Mouse (Mus musculus): ENCODE measurements at regions not wholly inside any gene's neighbourhood (a gene's known extent, or its start where the extent isn't known, plus 50 kb on each side); places are given as distances from the start of the nearest gene placed in this dataset.

GRCm38 (mm10) chr15:31138637-31139036, 85.5 kb upstream of the Dap start:
- H3K36me3 ChIP-seq (ENCODE audit: control insufficient read depth, insufficient read depth, low read length) = no peaks in the 10 kb centered on the region
- H3K27ac ChIP-seq = no peak overlapping the region
- intact Hi-C loops (cut with DNase I) = no loop called here
- no peak overlapping the region for H3K4me3 ChIP-seq
- TF ChIP-seq POLR2A (IDR thresholded peaks at IDR 0.05; ENCODE audit: insufficient read depth, low read depth, low read length) (no peak), EP300 (IDR thresholded peaks at IDR 0.05; ENCODE audit: insufficient read depth, low read depth, low read length) (no peak), CTCF (IDR thresholded peaks at IDR 0.05) (no peak)
- no peak for DNase-seq
- 78% methylated on average over 6 of the region's 6 CpGs for WGBS
- H3K9ac ChIP-seq (ENCODE audit: low read depth, low read length) = no peak overlapping the region
- no peaks in the 10 kb centered on the region for H3K27me3 ChIP-seq (ENCODE audit: control insufficient read depth, insufficient read depth, low read length)
- no peaks in the 10 kb centered on the region for H3K79me2 ChIP-seq (replicated peaks; ENCODE audit: control insufficient read depth, insufficient read depth, low read length)
- H3K4me1 ChIP-seq (ENCODE audit: control insufficient read depth, insufficient read depth, low read length) = no peaks in the 10 kb centered on the region

GRCm38 (mm10) chr15:31141750-31142149, 82.4 kb upstream of the Dap start:
- intact Hi-C loops (cut with DNase I) = no loop called here
- Histone ChIP-seq H3K4me1 (ENCODE audit: control insufficient read depth, insufficient read depth, low read length) (no peaks in the 10 kb centered on the region), H3K9ac (ENCODE audit: low read depth, low read length) (no peak overlapping the region), H3K27me3 (ENCODE audit: control insufficient read depth, insufficient read depth, low read length) (no peaks in the 10 kb centered on the region), H3K36me3 (ENCODE audit: control insufficient read depth, insufficient read depth, low read length) (no peaks in the 10 kb centered on the region), H3K79me2 (replicated peaks; ENCODE audit: control insufficient read depth, insufficient read depth, low read length) (no peaks in the 10 kb centered on the region), H3K4me3 (no peak overlapping the region), H3K27ac (no peak overlapping the region)
- no peak for DNase-seq
- 77% methylated on average over 4 of the region's 4 CpGs for WGBS
- TF ChIP-seq POLR2A (IDR thresholded peaks at IDR 0.05; ENCODE audit: insufficient read depth, low read depth, low read length) (no peak), CTCF (IDR thresholded peaks at IDR 0.05) (no peak), EP300 (IDR thresholded peaks at IDR 0.05; ENCODE audit: insufficient read depth, low read depth, low read length) (no peak)

GRCm38 (mm10) chr15:31148251-31149145, 75.6 kb upstream of the Dap start:
- WGBS = 88% methylated on average over 10 of the region's 10 CpGs
- intact Hi-C loops (cut with DNase I) = no loop called here
- H3K79me2 ChIP-seq (replicated peaks; ENCODE audit: control insufficient read depth, insufficient read depth, low read length) = no peaks in the 10 kb centered on the region

GRCm38 (mm10) chr15:31149855-31150254, 74.3 kb upstream of the Dap start:
- intact Hi-C loops (cut with DNase I) = loop anchor here (10.0 kb wide), 2 partner anchors 95 to 115 kb away; no protein-coding TSS in a partner anchor
- Histone ChIP-seq H3K27ac (no peak overlapping the region), H3K4me3 (no peak overlapping the region), H3K79me2 (replicated peaks; ENCODE audit: control insufficient read depth, insufficient read depth, low read length) (no peaks in the 10 kb centered on the region), H3K27me3 (ENCODE audit: control insufficient read depth, insufficient read depth, low read length) (no peaks in the 10 kb centered on the region), H3K36me3 (ENCODE audit: control insufficient read depth, insufficient read depth, low read length) (no peaks in the 10 kb centered on the region), H3K4me1 (ENCODE audit: control insufficient read depth, insufficient read depth, low read length) (no peaks in the 10 kb centered on the region), H3K9ac (ENCODE audit: low read depth, low read length) (no peak overlapping the region)
- WGBS = 62% methylated on average over 2 of the region's 2 CpGs
- DNase-seq = no peak
- TF ChIP-seq CTCF (IDR thresholded peaks at IDR 0.05) = no peak
- TF ChIP-seq EP300 (IDR thresholded peaks at IDR 0.05; ENCODE audit: insufficient read depth, low read depth, low read length) = no peak

More at GRCm38 (mm10) chr15:31148251-31149145, 75.6 kb upstream of the Dap start:
- no peak for DNase-seq
- H3K9ac ChIP-seq (ENCODE audit: low read depth, low read length) = no peak overlapping the region
- H3K4me1 ChIP-seq (ENCODE audit: control insufficient read depth, insufficient read depth, low read length) = no peaks in the 10 kb centered on the region
- H3K27me3 ChIP-seq (ENCODE audit: control insufficient read depth, insufficient read depth, low read length) = no peaks in the 10 kb centered on the region
- H3K4me3 ChIP-seq = no peak overlapping the region
- TF ChIP-seq EP300 (IDR thresholded peaks at IDR 0.05; ENCODE audit: insufficient read depth, low read depth, low read length) (no peak), POLR2A (IDR thresholded peaks at IDR 0.05; ENCODE audit: insufficient read depth, low read depth, low read length) (no peak), CTCF (IDR thresholded peaks at IDR 0.05) (no peak)
- no peak overlapping the region for H3K27ac ChIP-seq
- no peaks in the 10 kb centered on the region for H3K36me3 ChIP-seq (ENCODE audit: control insufficient read depth, insufficient read depth, low read length)

- intact Hi-C loops (cut with DNase I) = loop anchor here (1.0 to 10.0 kb wide), 3 partner anchors 96 to 224 kb away; no protein-coding TSS in a partner anchor
- peak; percentile 24 to 60 for DNase-seq
Measured at GRCm38 (mm10) chr15:31150546-31151471, 73.3 kb upstream of the Dap start.

More at GRCm38 (mm10) chr15:31150546-31151471, 73.3 kb upstream of the Dap start:
- Histone ChIP-seq H3K9ac (ENCODE audit: low read depth, low read length) (no peak overlapping the region), H3K27me3 (ENCODE audit: control insufficient read depth, insufficient read depth, low read length) (no peaks in the 10 kb centered on the region), H3K79me2 (replicated peaks; ENCODE audit: control insufficient read depth, insufficient read depth, low read length) (no peaks in the 10 kb centered on the region), H3K4me1 (ENCODE audit: control insufficient read depth, insufficient read depth, low read length) (no peaks in the 10 kb centered on the region), H3K36me3 (ENCODE audit: control insufficient read depth, insufficient read depth, low read length) (no peaks in the 10 kb centered on the region), H3K4me3 (no peak overlapping the region), H3K27ac (no peak overlapping the region)
- 50% methylated on average over 21 of the region's 21 CpGs for WGBS
- no peak for TF ChIP-seq POLR2A (IDR thresholded peaks at IDR 0.05; ENCODE audit: insufficient read depth, low read depth, low read length)
- TF ChIP-seq EP300 (IDR thresholded peaks at IDR 0.05; ENCODE audit: insufficient read depth, low read depth, low read length) = no peak
- peak; percentile 78 for TF ChIP-seq CTCF (IDR thresholded peaks at IDR 0.05)
